Mouse (Mus musculus): ENCODE measurements around the gene Dusp22. TPM values are rescaled to one million over a fixed set of nuclear protein-coding genes. Genes with fewer than 3 reads are reported as not detected.

Gene Dusp22
- polyA plus RNA-seq, 1 experiment from 2014 or later = 24.3 TPM

- Histone ChIP-seq H3K4me3 (no peak overlapping the region), H3K27ac (no peak overlapping the region), H3K9me3 (no peaks in the 10 kb centered on the region), H3K4me1 (no peaks in the 10 kb centered on the region), H3K36me3 (peaks cover 15% of the 10 kb centered on the region; the same call in 1 of the 2 replicates), H3K27me3 (ENCODE audit: insufficient read depth, poor library complexity, severe bottlenecking) (no peaks in the 10 kb centered on the region; the same call in 1 of the 2 replicates)
- DNase-seq (ENCODE audit: low spot score) = no peak
- WGBS = 92% methylated on average over 3 of the region's 3 CpGs
Observed at GRCm38 (mm10) chr13:30711711-30712110, 51.9 kb downstream of the Dusp22 start.

GRCm38 (mm10) chr13:30712280-30712679, 52.5 kb downstream of the Dusp22 start:
- Histone ChIP-seq H3K36me3 (peaks cover 15% of the 10 kb centered on the region; the same call in 1 of the 2 replicates), H3K27ac (no peak overlapping the region), H3K4me1 (no peaks in the 10 kb centered on the region), H3K27me3 (ENCODE audit: insufficient read depth, poor library complexity, severe bottlenecking) (no peaks in the 10 kb centered on the region; the same call in 1 of the 2 replicates), H3K4me3 (no peak overlapping the region), H3K9me3 (no peaks in the 10 kb centered on the region)
- WGBS = 84% methylated on average over 6 of the region's 6 CpGs
- no peak for DNase-seq (ENCODE audit: low spot score)

- no peaks in the 10 kb centered on the region for H3K9me3 ChIP-seq
- H3K36me3 ChIP-seq = peaks cover 8% of the 10 kb centered on the region; the same call in 1 of the 2 replicates
- no peaks in the 10 kb centered on the region for H3K4me1 ChIP-seq
- WGBS = 65% methylated on average over 3 of the region's 3 CpGs
- DNase-seq (ENCODE audit: low spot score) = no peak
- no peaks in the 10 kb centered on the region; the same call in 1 of the 2 replicates for H3K27me3 ChIP-seq (ENCODE audit: insufficient read depth, poor library complexity, severe bottlenecking)
- no peak overlapping the region for H3K27ac ChIP-seq
- no peak overlapping the region for H3K4me3 ChIP-seq
Observed at GRCm38 (mm10) chr13:30713621-30714020, 53.8 kb downstream of the Dusp22 start.

- 84% methylated on average over 6 of the region's 6 CpGs for WGBS
- Histone ChIP-seq H3K36me3 (no peaks in the 10 kb centered on the region), H3K9me3 (no peaks in the 10 kb centered on the region), H3K27me3 (ENCODE audit: insufficient read depth, poor library complexity, severe bottlenecking) (no peaks in the 10 kb centered on the region; the same call in 1 of the 2 replicates), H3K4me3 (no peak overlapping the region), H3K27ac (no peak overlapping the region), H3K4me1 (peaks cover 2% of the 10 kb centered on the region; the same call in 1 of the 2 replicates)
- DNase-seq (ENCODE audit: low spot score) = no peak
Observed at GRCm38 (mm10) chr13:30714552-30714951, 54.8 kb downstream of the Dusp22 start.

- no peak overlapping the region for H3K27ac ChIP-seq
- no peak for DNase-seq (ENCODE audit: low spot score)
- no peak overlapping the region for H3K4me3 ChIP-seq
- H3K9me3 ChIP-seq = no peaks in the 10 kb centered on the region
- no peaks in the 10 kb centered on the region; the same call in 1 of the 2 replicates for H3K27me3 ChIP-seq (ENCODE audit: insufficient read depth, poor library complexity, severe bottlenecking)
- WGBS = 83% methylated on average over 7 of the region's 7 CpGs
- peaks cover 2% of the 10 kb centered on the region; the same call in 1 of the 2 replicates for H3K4me1 ChIP-seq
- H3K36me3 ChIP-seq = no peaks in the 10 kb centered on the region
Observed at GRCm38 (mm10) chr13:30715060-30715459, 55.3 kb downstream of the Dusp22 start.

- H3K4me1 ChIP-seq = peaks cover 2% of the 10 kb centered on the region; the same call in 1 of the 2 replicates
- WGBS = 79% methylated on average over 4 of the region's 4 CpGs
- no peak overlapping the region for H3K4me3 ChIP-seq
- DNase-seq (ENCODE audit: low spot score) = no peak
- no peak overlapping the region for H3K27ac ChIP-seq
- H3K36me3 ChIP-seq = no peaks in the 10 kb centered on the region
- H3K9me3 ChIP-seq = no peaks in the 10 kb centered on the region
- H3K27me3 ChIP-seq (ENCODE audit: insufficient read depth, poor library complexity, severe bottlenecking) = no peaks in the 10 kb centered on the region; the same call in 1 of the 2 replicates
Observed at GRCm38 (mm10) chr13:30715573-30715972, 55.8 kb downstream of the Dusp22 start.

GRCm38 (mm10) chr13:30716611-30717010, 56.8 kb downstream of the Dusp22 start:
- H3K27ac ChIP-seq = no peak overlapping the region
- H3K4me1 ChIP-seq = peaks cover 2% of the 10 kb centered on the region; the same call in 1 of the 2 replicates

GRCm38 (mm10) chr13:30722601-30723000, 62.8 kb downstream of the Dusp22 start:
- Histone ChIP-seq H3K9me3 (no peaks in the 10 kb centered on the region), H3K27ac (peak overlapping the region; percentile 36; the same call in 1 of the 2 replicates), H3K4me1 (peaks cover 14% of the 10 kb centered on the region), H3K27me3 (ENCODE audit: insufficient read depth, poor library complexity, severe bottlenecking) (0 out of 2 replicates have a peak, but pooled peaks cover 4% of the 10 kb centered on the region), H3K4me3 (no peak overlapping the region), H3K36me3 (no peaks in the 10 kb centered on the region)
- no peak for DNase-seq (ENCODE audit: low spot score)
- 8% methylated on average over 7 of the region's 7 CpGs for WGBS

More at GRCm38 (mm10) chr13:30716611-30717010, 56.8 kb downstream of the Dusp22 start:
- no peak for DNase-seq (ENCODE audit: low spot score)
- Histone ChIP-seq H3K4me3 (no peak overlapping the region), H3K9me3 (no peaks in the 10 kb centered on the region), H3K36me3 (no peaks in the 10 kb centered on the region), H3K27me3 (ENCODE audit: insufficient read depth, poor library complexity, severe bottlenecking) (no peaks in the 10 kb centered on the region; the same call in 1 of the 2 replicates)
- WGBS = 77% methylated on average over 5 of the region's 5 CpGs

- no peak for DNase-seq (ENCODE audit: low spot score)
- WGBS = 51% methylated on average over 5 of the region's 5 CpGs
- Histone ChIP-seq H3K4me1 (peaks cover 14% of the 10 kb centered on the region), H3K27me3 (ENCODE audit: insufficient read depth, poor library complexity, severe bottlenecking) (0 out of 2 replicates have a peak, but pooled peaks cover 4% of the 10 kb centered on the region), H3K9me3 (no peaks in the 10 kb centered on the region), H3K4me3 (no peak overlapping the region), H3K36me3 (no peaks in the 10 kb centered on the region), H3K27ac (no peak overlapping the region)
Observed at GRCm38 (mm10) chr13:30723258-30723657, 63.5 kb downstream of the Dusp22 start.

GRCm38 (mm10) chr13:30723858-30724257, 64.1 kb downstream of the Dusp22 start:
- H3K4me3 ChIP-seq = no peak overlapping the region
- H3K27me3 ChIP-seq (ENCODE audit: insufficient read depth, poor library complexity, severe bottlenecking) = 0 out of 2 replicates have a peak, but pooled peaks cover 4% of the 10 kb centered on the region
- no peaks in the 10 kb centered on the region for H3K36me3 ChIP-seq
- DNase-seq (ENCODE audit: low spot score) = no peak
- H3K9me3 ChIP-seq = no peaks in the 10 kb centered on the region
- no peak overlapping the region for H3K27ac ChIP-seq
- peaks cover 16% of the 10 kb centered on the region for H3K4me1 ChIP-seq
- WGBS = 64% methylated on average over 8 of the region's 8 CpGs

GRCm38 (mm10) chr13:30724691-30725271, 65.0 kb downstream of the Dusp22 start:
- H3K36me3 ChIP-seq = no peaks in the 10 kb centered on the region
- H3K27ac ChIP-seq = no peak overlapping the region
- H3K4me3 ChIP-seq = no peak overlapping the region; the same call in 1 of the 2 replicates
- 0 out of 2 replicates have a peak, but pooled peaks cover 4% of the 10 kb centered on the region for H3K27me3 ChIP-seq (ENCODE audit: insufficient read depth, poor library complexity, severe bottlenecking)
- WGBS = 31% methylated on average over 7 of the region's 7 CpGs
- no peak for DNase-seq (ENCODE audit: low spot score)
- H3K9me3 ChIP-seq = no peaks in the 10 kb centered on the region
- peaks cover 21% of the 10 kb centered on the region for H3K4me1 ChIP-seq

GRCm38 (mm10) chr13:30726879-30727278, 67.1 kb downstream of the Dusp22 start:
- Histone ChIP-seq H3K4me1 (peaks cover 21% of the 10 kb centered on the region), H3K36me3 (no peaks in the 10 kb centered on the region), H3K27me3 (ENCODE audit: insufficient read depth, poor library complexity, severe bottlenecking) (0 out of 2 replicates have a peak, but pooled peaks cover 4% of the 10 kb centered on the region), H3K9me3 (no peaks in the 10 kb centered on the region), H3K27ac (no peak overlapping the region), H3K4me3 (no peak overlapping the region)
- no peak for DNase-seq (ENCODE audit: low spot score)
- WGBS = 79% methylated on average over 4 of the region's 4 CpGs

- H3K4me3 ChIP-seq = no peak overlapping the region
- 0 out of 2 replicates have a peak, but pooled peaks cover 4% of the 10 kb centered on the region for H3K27me3 ChIP-seq (ENCODE audit: insufficient read depth, poor library complexity, severe bottlenecking)
- WGBS = 86% methylated on average over 7 of the region's 7 CpGs
- no peak overlapping the region for H3K27ac ChIP-seq
- no peaks in the 10 kb centered on the region for H3K9me3 ChIP-seq
- no peak for DNase-seq (ENCODE audit: low spot score)
- H3K36me3 ChIP-seq = no peaks in the 10 kb centered on the region
- H3K4me1 ChIP-seq = peaks cover 14% of the 10 kb centered on the region
Observed at GRCm38 (mm10) chr13:30728155-30728554, 68.4 kb downstream of the Dusp22 start.
